Mouse (Mus musculus) testis, adult 2 months (tissue): ENCODE data around the gene Yap1. TPM values are rescaled to one million over a fixed set of nuclear protein-coding genes. Genes with fewer than 3 reads are reported as not detected.

ENCODE experiments used
- H3K27ac ChIP-seq: fragments of 200-500 bp; 2 replicates; pipeline ENCODE4 v1.5.1; 2012; ENCODE audit warnings: low read depth, low read length; ENCODE audit not compliant: control insufficient read depth, insufficient read depth
- H3K27me3 ChIP-seq: fragments of 200-500 bp; 2 replicates; pipeline ENCODE4 v1.6.1; 2012; ENCODE audit warnings: mild to moderate bottlenecking, low read length, moderate library complexity; ENCODE audit not compliant: control insufficient read depth, insufficient read depth
- H3K36me3 ChIP-seq: fragments of 200-500 bp; 2 replicates; pipeline ENCODE4 v1.6.1; 2012; ENCODE audit warnings: mild to moderate bottlenecking, low read length; ENCODE audit not compliant: control insufficient read depth, insufficient read depth
- H3K4me1 ChIP-seq: fragments of 200-500 bp; 2 replicates; pipeline ENCODE4 v1.6.1; 2012; ENCODE audit warnings: low read length; ENCODE audit not compliant: control insufficient read depth, insufficient read depth
- H3K4me3 ChIP-seq: fragments of 200-500 bp; 2 replicates; pipeline ENCODE4 v1.5.1; 2012; ENCODE audit warnings: low read depth, mild to moderate bottlenecking, low read length, moderate library complexity, mixed read lengths; ENCODE audit not compliant: control insufficient read depth
- CTCF ChIP-seq: fragments of 200-500 bp; IDR thresholded peaks from 2 replicates; pipeline ENCODE4 v1.5.1; 2012; ENCODE audit warnings: low read depth, mild to moderate bottlenecking, inconsistent platforms, low read length, moderate library complexity; ENCODE audit not compliant: control insufficient read depth, insufficient read depth, insufficient replicate concordance
- POLR2A ChIP-seq: fragments of 200-500 bp; IDR thresholded peaks from 2 replicates; pipeline ENCODE4 v1.6.1; 2012; ENCODE audit warnings: low read depth, mild to moderate bottlenecking, inconsistent platforms, low read length, moderate library complexity; ENCODE audit not compliant: control insufficient read depth
- polyA plus RNA-seq: library from polyadenylated mRNA; depleted of rRNA; stranded (reverse); fragments of >200 nt; gene quantifications from 2 replicates; pipeline ENCODE4 v1.2.3, GENCODE M21; 2012

The Yap1 gene
- polyA plus RNA-seq, 1 experiment = 35.1 TPM

GRCm38 (mm10) chr9:7943796-7944462 is 60.5 kb downstream of the Yap1 start:
- H3K36me3 ChIP-seq = peaks cover 2% of the 10 kb centered on the region

GRCm38 (mm10) chr9:7942701-7943100 is 61.7 kb downstream of the Yap1 start:
- Histone ChIP-seq H3K4me1 (no peaks in the 10 kb centered on the region), H3K27me3 (no peaks in the 10 kb centered on the region), H3K4me3 (no peak overlapping the region), H3K27ac (no peak overlapping the region), H3K36me3 (peaks cover 2% of the 10 kb centered on the region)
- TF ChIP-seq CTCF (no peak), POLR2A (no peak)

More at GRCm38 (mm10) chr9:7943796-7944462, 60.5 kb downstream of the Yap1 start:
- Histone ChIP-seq H3K27me3 (no peaks in the 10 kb centered on the region), H3K27ac (no peak overlapping the region), H3K4me1 (no peaks in the 10 kb centered on the region), H3K4me3 (no peak overlapping the region)
- TF ChIP-seq POLR2A (no peak), CTCF (no peak)

- Histone ChIP-seq H3K4me3 (no peak overlapping the region), H3K27me3 (no peaks in the 10 kb centered on the region), H3K4me1 (no peaks in the 10 kb centered on the region), H3K36me3 (peaks cover 2% of the 10 kb centered on the region), H3K27ac (no peak overlapping the region)
- TF ChIP-seq POLR2A (no peak), CTCF (no peak)
Observed at GRCm38 (mm10) chr9:7940075-7940474, 64.3 kb downstream of the Yap1 start.

- H3K27me3 ChIP-seq = no peaks in the 10 kb centered on the region
- no peak overlapping the region for H3K27ac ChIP-seq
- H3K4me1 ChIP-seq = no peaks in the 10 kb centered on the region
- no peak for TF ChIP-seq CTCF
- TF ChIP-seq POLR2A = no peak
- peaks cover 2% of the 10 kb centered on the region; the same call in 1 of the 2 replicates for H3K36me3 ChIP-seq
- H3K4me3 ChIP-seq = no peak overlapping the region
Observed at GRCm38 (mm10) chr9:7934419-7934818, 70.0 kb downstream of the Yap1 start.

- no peak overlapping the region for H3K4me3 ChIP-seq
- H3K27ac ChIP-seq = no peak overlapping the region
- peaks cover 2% of the 10 kb centered on the region; the same call in 1 of the 2 replicates for H3K36me3 ChIP-seq
- no peaks in the 10 kb centered on the region for H3K27me3 ChIP-seq
- TF ChIP-seq CTCF (no peak), POLR2A (no peak)
- no peaks in the 10 kb centered on the region for H3K4me1 ChIP-seq
Observed at GRCm38 (mm10) chr9:7929552-7929951, 74.8 kb downstream of the Yap1 start.

- Histone ChIP-seq H3K27me3 (no peaks in the 10 kb centered on the region), H3K36me3 (peaks cover under 1% of the 10 kb centered on the region; the same call in 1 of the 2 replicates), H3K4me3 (no peak overlapping the region), H3K27ac (no peak overlapping the region), H3K4me1 (no peaks in the 10 kb centered on the region)
- no peak for TF ChIP-seq POLR2A
- no peak for TF ChIP-seq CTCF
Observed at GRCm38 (mm10) chr9:7928866-7929265, 75.5 kb downstream of the Yap1 start.

GRCm38 (mm10) chr9:7928207-7928793 is 76.1 kb downstream of the Yap1 start:
- no peaks in the 10 kb centered on the region for H3K36me3 ChIP-seq
- TF ChIP-seq CTCF = no peak
- no peak for TF ChIP-seq POLR2A
- no peaks in the 10 kb centered on the region for H3K4me1 ChIP-seq
- H3K4me3 ChIP-seq = no peak overlapping the region
- H3K27ac ChIP-seq = no peak overlapping the region
- no peaks in the 10 kb centered on the region for H3K27me3 ChIP-seq
